Mouse (Mus musculus) cerebellum, adult 18-20 months (tissue): ENCODE results near the gene Map3k5.
"Not testable (repeated sequence)": the region's sequence is repeated elsewhere in the genome, so short reads cannot be mapped to it uniquely, and the experiment has no call there.

ENCODE experiments used
- DNase-seq, 2 experiments: peaks; one replicate each; pipeline ENCODE4 v3.0.0; 2021

The Map3k5 gene

GRCm38 (mm10) chr10:19968445-19968844, 34.2 kb downstream of the Map3k5 start:
- no peak for DNase-seq

DNA sequence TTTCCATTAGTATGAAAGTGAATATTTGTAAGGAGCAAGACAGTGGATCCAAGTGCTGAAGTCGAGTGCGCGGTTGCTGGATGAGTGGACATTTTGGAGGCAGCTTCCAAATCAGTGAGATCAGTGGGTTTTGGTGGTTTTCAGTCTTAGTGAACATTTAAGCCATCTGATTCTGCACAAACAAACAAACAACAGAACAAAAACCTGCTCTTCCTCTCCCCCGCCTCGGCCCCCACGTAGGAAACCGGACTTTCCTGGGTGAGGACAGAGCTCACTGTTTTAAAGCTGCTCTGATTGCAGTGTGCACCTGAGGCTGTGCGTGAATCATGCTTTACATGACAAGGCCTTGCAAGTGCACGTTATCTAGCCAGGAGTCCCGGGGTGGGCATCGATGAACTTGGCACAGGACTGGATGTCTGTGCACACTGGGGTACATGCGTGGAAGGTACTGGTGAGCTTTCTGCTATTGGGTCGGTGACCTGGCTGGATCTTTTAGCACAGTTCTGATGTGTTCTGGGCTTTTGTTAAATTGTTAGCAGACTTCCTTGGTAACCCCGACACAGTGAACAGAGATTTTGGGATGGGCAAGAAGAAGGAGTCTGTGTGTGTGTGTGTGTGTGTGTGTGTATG, 35.7 kb downstream of the Map3k5 start:
- no peak for DNase-seq

DNA sequence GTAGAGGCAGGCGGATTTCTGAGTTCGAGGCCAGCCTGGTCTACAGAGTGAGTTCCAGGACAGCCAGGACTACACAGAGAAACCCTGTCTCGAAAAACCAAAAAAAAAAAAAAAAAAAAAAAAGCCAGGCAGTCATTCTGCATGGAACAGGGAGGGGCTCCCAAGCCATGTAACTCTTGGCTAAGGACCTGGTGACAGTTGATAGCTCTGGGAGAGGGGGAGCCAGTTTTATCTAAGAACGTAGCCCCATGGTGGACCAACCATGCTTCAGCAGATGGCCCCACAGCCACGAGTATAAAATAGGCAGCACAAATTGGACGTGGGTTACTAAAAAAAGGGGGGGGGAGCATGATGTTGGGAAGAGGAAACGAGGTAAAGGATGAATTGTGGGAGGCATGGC, 37.2 kb downstream of the Map3k5 start:
- DNase-seq, result not testable (repeated sequence)

DNA sequence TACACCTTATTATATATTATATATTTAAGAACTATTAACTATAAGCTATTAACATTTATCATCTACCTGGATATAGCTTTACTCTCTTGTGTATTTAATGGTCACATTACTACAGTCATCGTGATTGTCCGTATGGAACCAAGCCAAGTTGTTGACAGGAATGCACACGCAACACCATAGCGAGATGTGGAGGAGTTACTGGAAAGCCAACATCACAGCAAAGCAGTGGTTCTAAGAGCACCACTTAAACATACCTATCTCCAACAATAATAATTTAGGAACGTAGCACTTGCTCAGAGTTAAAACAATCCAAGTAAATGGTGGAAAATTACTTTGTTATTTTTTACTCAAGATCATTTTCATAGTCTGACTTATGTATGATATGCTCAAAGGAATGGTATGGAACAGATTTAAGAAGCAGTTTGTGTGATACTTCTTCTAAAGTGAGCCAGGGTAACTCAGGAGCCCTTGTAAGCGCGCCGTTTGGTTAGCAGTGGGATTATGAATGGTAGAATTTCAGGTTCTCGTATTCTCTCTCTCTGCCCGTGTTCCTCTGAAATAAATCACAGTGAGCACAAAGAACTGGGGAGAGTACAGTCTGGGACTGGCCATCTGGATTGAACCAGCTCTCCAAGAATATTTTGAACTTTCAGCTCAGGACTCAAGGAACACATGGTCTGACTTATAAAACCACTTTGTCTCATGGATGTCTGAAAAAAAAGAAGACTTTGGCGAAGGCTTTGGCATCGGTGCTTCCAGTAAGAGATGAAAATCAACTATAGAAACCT, 39.2 kb downstream of the Map3k5 start:
- DNase-seq, result no peak

DNA sequence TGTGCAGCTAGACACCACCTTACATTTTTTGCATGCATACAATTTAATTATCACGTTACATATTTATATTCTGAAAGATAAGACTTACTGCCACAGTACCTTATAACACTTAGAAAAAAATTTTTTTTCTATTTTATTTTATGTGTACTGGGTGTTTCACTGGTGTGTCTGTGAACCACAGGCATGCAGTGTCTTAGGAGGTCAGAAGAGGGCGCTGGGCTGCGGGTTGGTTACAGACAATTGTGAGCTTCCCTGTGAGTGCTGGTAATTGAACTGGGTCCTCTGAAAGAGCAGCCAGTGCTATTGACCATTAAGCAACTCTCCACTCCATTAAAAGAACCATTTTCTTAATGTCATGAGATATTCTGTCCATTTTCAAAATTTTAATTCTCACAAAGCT, 43.3 kb downstream of the Map3k5 start:
- no peak for DNase-seq

DNA sequence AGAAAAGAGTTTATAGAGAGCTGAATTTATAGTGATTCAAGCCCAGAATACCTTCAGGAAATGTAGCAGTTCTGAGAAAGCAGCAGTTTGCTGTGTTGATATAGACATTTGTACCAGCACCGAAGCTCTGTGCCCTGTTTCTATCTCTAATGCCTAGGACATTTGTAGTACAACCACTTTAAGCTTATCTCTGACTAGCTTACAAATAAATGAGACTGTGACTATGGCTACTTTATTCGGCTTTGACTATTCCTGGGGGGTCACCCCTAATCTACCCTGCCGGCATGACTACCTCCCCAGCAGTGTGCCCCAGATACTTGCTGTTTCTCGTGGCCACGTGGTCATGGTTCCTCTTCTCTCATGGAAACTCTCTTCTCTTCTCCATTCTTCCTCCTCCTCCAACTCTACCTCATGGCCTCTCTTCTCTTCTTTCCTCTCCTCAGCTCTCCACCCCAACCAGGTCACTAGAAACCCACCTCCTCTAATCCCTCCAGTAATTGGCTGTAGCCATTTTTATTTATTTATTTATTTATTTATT, 44.5 kb downstream of the Map3k5 start:
- DNase-seq, result no peak

DNA sequence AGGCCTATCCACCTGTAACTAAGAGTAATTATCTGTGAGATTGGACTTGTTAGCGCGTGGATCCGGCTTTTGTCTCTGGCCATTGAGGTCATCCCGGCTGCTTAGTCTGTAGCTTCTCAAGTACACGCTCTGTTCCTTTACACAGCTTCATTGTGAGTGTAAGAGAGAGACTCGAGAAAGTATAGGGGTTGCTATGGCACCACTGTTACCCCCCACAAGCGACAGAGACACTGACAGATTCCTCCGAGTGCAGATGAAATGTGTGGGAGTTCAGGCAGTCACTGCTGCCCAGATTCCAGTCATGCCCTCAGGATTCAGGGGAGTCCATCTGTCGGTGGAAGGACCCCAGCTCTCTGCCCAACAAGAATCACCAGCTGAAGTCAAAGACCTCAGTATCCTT, 53.5 kb downstream of the Map3k5 start:
- no peak for DNase-seq

- DNase-seq, result no peak
Measured at GRCm38 (mm10) chr10:19989986-19990385, 55.7 kb downstream of the Map3k5 start.

DNA sequence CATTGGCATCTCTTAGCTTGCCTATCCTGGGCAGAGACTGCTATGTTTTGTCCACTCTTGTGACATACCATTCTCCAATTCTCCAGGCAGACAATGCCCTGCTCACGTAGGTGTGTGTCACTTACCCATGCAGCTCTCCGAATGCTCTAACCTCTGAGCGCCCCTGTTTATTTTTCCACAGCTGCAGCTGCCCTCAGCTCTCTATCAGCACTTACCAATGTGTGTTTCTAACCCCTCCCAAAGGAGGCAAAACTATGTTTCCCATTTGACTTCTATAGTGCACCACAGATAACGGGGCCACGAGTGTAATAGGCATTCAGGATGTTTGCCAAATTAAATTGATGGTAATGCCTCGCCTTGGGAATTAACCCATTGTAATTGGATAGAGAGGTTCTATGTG, 56.4 kb downstream of the Map3k5 start:
- no peak for DNase-seq

DNA sequence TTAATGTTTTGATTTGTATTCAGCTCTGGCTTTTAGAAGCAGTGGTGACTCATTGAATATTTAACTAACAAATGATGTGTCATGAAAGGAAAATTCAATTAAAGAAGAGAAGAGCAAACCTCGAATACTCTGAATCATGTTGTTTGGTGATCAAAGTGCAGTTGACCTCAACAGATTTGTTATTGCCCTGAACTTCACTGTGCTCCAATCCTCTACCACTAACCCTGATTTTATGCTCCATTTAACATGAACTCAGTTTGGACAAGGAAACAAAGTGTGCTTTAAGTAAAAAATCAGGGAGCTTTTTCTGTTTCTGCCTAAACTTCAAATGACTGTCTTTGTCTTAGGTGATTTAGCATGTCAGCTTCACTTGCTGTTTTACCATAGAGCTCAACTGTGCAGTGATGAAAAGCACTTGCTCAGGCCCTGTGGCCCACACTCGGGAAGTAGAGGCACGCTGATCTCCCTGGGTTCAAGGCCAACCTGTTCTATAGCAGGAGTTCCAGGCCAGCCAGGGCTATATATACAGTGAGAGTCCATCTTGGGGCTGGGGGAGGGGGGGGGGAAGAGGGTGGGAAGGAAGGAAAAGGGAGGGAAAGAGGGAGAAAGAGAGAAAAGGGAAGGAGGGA, 57.1 kb downstream of the Map3k5 start:
- no peak for DNase-seq

- no peak for DNase-seq
Measured at GRCm38 (mm10) chr10:19991866-19992252, 57.6 kb downstream of the Map3k5 start.

GRCm38 (mm10) chr10:19994469-19995450, 60.5 kb downstream of the Map3k5 start:
- DNase-seq, result peak in 1 of 2 experiments; percentile 44

- DNase-seq, result no peak
Measured at GRCm38 (mm10) chr10:19996151-19996550, 61.9 kb downstream of the Map3k5 start.

DNA sequence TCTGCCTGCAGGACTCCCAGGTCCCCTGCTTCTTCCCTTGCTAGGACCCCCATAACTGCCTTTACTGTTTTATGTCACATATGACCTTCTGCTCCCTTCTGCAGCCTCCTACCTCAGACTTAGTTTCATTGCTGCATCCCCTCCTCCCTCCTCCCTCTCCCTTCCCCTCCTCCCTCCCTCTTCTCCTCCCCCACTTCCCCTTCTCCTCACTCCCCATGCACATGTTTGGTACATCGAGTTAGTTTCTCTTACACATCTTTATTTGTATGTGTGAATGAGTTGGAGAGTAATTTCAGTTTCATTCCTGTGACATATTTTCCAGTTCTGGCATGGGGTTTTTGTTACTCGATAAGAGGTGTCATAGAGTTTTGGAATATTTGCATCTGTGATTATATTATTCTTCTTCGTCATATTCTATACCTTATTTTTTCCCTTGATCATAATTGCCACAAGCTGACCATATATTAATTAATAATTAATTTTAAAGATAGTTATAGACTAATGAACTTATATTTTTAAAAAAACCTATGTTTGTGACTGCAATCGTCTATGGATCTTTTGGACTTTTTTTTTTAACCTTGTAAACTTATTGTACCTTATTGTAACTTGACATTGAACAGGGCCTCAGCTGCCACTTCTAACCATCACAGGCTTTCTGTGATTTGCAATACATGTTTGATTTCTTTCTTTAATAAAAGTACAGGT, 65.6 kb downstream of the Map3k5 start:
- DNase-seq, result no peak

DNA sequence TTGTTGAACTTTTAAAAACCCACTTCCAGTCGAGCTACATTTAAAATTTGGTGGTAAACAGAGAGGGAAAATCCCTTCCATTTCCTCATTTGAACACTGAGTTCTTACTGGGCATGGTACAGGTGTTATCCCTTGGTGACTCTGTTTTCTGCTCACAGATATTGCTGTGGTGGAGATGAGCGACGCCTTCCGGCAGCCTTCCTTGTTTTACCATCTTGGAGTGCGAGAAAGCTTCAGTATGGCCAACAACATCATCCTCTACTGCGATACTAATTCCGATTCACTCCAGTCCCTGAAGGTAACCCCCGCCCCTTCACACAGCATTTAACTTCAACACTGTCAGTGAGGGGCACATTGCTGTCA, 66.1 kb downstream of the Map3k5 start:
- DNase-seq, result no peak

- DNase-seq, result no peak
Measured at GRCm38 (mm10) chr10:20001990-20002389, 67.7 kb downstream of the Map3k5 start.

- no peak for DNase-seq
Measured at GRCm38 (mm10) chr10:20003006-20003405, 68.7 kb downstream of the Map3k5 start.

DNA sequence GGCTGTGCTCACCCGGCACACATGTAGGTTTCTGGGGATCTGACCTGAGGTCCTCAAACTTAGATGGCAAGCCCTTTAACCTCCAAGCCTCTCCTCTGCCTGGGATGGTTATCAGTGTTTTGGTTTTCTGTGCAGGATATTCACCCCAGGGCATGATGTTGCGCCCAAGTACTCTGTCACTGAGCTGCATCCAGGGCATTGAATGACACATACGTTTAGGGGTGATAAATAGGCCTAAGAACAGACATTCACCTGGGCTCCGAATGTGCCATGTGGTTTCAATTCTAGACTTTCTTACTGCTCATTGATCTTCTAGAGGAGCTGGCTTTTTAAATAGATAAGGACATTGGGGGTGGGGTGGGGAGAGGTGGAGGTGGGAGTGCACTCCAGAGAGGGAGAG, 70.5 kb downstream of the Map3k5 start:
- no peak for DNase-seq

GRCm38 (mm10) chr10:20005491-20005952, 71.2 kb downstream of the Map3k5 start:
- DNase-seq, result no peak

GRCm38 (mm10) chr10:20006333-20007093, 72.2 kb downstream of the Map3k5 start:
- peak; percentile 54 to 58 for DNase-seq

DNA sequence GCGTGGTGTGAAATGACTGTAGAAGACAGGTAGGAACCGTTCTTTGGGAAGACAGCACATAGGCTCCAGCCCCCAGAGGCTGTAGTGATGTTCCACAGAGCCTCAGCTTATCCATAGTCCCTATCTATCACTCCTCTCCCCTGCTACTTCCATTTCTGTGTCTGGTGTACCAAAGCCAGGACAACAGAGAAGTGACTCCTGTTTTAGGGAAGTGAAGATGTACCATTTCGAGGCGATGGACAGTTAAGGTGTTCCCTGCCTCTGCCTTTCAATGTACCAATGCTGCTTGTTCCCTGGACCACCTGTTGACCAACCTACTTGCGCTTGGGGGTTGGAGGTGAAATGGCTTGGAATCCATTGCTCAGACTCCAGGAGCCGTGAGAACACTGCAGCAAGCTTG, 75.0 kb downstream of the Map3k5 start:
- no peak for DNase-seq
